Mouse (Mus musculus): ENCODE data around the gene Tmigd3. TPM values are rescaled to one million over a fixed set of nuclear protein-coding genes. Genes with fewer than 3 reads are reported as not detected.
A peak's percentile ranks its signal among the peaks of the same experiment; 100 is the strongest.

The Tmigd3 gene
- polyA plus RNA-seq, 1 experiment from 2014 or later, result 0.41 TPM

DNA sequence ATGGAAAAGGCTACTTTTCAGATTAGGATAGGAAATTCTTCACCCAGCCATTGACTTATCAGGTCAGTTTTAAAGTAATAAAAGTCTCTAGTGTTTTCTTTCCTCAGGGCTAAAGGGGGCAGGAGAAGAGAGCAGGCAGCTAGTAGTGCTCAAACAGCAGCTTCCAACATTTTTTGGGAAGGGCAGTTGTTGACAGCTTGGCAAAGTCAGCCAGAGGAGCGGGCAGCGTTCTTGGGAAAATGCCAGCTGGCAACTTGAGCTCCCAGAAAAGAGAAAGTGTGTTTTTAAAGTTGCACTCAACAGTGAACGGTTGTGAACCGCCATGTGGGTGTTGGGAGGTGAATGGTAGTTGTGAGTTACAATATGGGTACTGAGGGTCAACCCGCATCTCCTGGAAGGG, 64.3 kb downstream of the Tmigd3 start:
- Histone ChIP-seq H3K27ac (replicated peaks in 1 of 2; ENCODE audit: control insufficient read depth in 1 of 2, insufficient read depth in 1 of 2, low read depth in 2 of 2, low read length in 2 of 2) (peak overlapping the region; percentile 36 to 58; a peak in 3 of 4 replicates), H3K9me3 (ENCODE audit: control insufficient read depth, low read length) (no peaks in the 10 kb centered on the region), H3K4me3 (ENCODE audit: control insufficient read depth in 1 of 2, insufficient read depth in 1 of 2, low read depth in 1 of 2, low read length in 2 of 2) (no peak overlapping the region), H3K36me3 (ENCODE audit: control insufficient read depth, insufficient read depth, low read length) (peaks cover 10% of the 10 kb centered on the region), H3K27me3 (ENCODE audit: control insufficient read depth, insufficient read depth, low read length) (no peaks in the 10 kb centered on the region), H3K9ac (ENCODE audit: low read length) (no peak overlapping the region), H3K4me2 (ENCODE audit: low read length) (peak overlapping the region; percentile 9; the same call in 1 of the 2 replicates), H3K4me1 (ENCODE audit: control insufficient read depth in 2 of 2, insufficient read depth in 2 of 2, low read length in 2 of 2) (peaks cover 2 to 8% of the 10 kb centered on the region in 2 experiments; a peak in 3 of 4 replicates)
- WGBS, result 35% methylated on average over 5 of the region's 5 CpGs
- ATAC-seq (ENCODE audit: insufficient number of reproducible peaks, insufficient read depth, low FRiP score, low read depth), result peak; percentile 31

DNA sequence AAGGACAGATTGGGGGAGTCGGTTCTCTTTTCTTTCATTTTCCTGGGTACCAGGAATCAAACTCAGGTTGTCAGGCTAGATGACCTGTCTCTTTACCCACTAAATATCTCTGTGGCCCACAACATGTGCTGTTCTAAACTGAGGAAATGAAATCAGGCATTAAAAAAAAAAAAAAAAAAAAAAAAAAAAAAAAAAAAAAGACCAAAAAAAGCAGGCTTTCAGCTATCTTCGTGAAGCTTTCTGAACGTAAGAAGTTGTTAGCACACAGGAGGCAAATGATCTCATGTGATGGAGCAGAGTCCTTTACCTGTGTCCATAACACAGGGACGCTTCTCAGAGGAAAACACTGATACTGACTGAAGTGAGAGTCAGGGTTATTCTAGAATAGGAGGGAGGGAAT, 65.4 kb downstream of the Tmigd3 start:
- Histone ChIP-seq H3K27me3 (ENCODE audit: control insufficient read depth, insufficient read depth, low read length) (no peaks in the 10 kb centered on the region), H3K4me3 (ENCODE audit: control insufficient read depth in 1 of 2, insufficient read depth in 1 of 2, low read depth in 1 of 2, low read length in 2 of 2) (no peak overlapping the region), H3K4me1 (ENCODE audit: control insufficient read depth in 2 of 2, insufficient read depth in 2 of 2, low read length in 2 of 2) (peaks cover 2 to 8% of the 10 kb centered on the region in 2 experiments; a peak in 3 of 4 replicates), H3K9ac (ENCODE audit: low read length) (no peak overlapping the region), H3K4me2 (ENCODE audit: low read length) (no peak overlapping the region), H3K9me3 (ENCODE audit: control insufficient read depth, low read length) (no peaks in the 10 kb centered on the region), H3K27ac (replicated peaks in 1 of 2; ENCODE audit: control insufficient read depth in 1 of 2, insufficient read depth in 1 of 2, low read depth in 2 of 2, low read length in 2 of 2) (no peak overlapping the region), H3K36me3 (ENCODE audit: control insufficient read depth, insufficient read depth, low read length) (peaks cover 18% of the 10 kb centered on the region)
- no peak for ATAC-seq (ENCODE audit: insufficient number of reproducible peaks, insufficient read depth, low FRiP score, low read depth)
- WGBS, result 78% methylated on average over 4 of the region's 4 CpGs

DNA sequence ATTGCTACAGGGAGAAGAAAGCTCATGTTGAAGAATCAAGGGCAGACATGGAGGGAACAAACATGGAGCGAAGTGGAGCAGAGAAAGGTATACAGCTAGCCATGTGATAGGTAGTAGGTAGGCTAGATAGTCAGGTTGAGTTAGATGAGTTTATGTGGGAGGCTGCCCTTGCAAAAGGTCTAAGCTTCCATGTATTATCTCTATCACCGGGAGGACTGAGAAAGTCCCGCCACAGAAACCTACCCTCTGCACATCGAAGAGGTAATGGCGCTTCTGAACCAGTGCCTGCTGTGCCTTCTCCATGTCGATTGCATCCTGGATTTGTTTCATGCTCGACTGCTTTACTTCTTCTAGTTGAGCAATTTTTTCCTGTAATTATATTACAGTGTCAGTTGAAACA, 80.6 kb downstream of the Tmigd3 start:
- Histone ChIP-seq H3K4me3 (ENCODE audit: control insufficient read depth in 1 of 2, insufficient read depth in 1 of 2, low read depth in 1 of 2, low read length in 2 of 2) (no peak overlapping the region), H3K36me3 (ENCODE audit: control insufficient read depth, insufficient read depth, low read length) (peaks cover 95% of the 10 kb centered on the region), H3K27ac (replicated peaks in 1 of 2; ENCODE audit: control insufficient read depth in 1 of 2, insufficient read depth in 1 of 2, low read depth in 2 of 2, low read length in 2 of 2) (no peak overlapping the region), H3K9ac (ENCODE audit: low read length) (no peak overlapping the region), H3K9me3 (ENCODE audit: control insufficient read depth, low read length) (no peaks in the 10 kb centered on the region), H3K27me3 (ENCODE audit: control insufficient read depth, insufficient read depth, low read length) (no peaks in the 10 kb centered on the region), H3K4me1 (ENCODE audit: control insufficient read depth in 2 of 2, insufficient read depth in 2 of 2, low read length in 2 of 2) (peaks cover 0 to 5% of the 10 kb centered on the region in 2 experiments; a peak in 1 of 4 replicates), H3K4me2 (ENCODE audit: low read length) (no peak overlapping the region)
- no peak for ATAC-seq (ENCODE audit: insufficient number of reproducible peaks, insufficient read depth, low FRiP score, low read depth)
- 90% methylated on average over 7 of the region's 7 CpGs for WGBS

DNA sequence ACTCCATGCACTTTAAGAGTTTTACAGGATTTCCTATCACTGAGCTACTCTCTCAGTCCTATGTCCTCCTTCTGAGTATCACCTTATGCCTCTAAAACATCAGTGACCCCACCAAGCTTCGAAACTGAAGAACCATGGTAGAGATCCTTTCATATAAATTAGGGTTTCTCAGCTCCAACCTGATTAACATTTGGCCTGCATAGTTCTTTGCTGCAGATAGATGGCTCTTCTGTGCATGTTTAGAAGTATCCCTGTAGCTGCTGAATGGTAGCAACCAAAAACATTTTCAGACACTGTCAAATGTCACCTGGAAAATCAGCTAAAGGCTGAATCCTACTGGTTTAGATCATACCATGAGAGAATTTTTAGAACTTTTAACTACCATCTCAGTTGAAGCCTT, 86.5 kb downstream of the Tmigd3 start:
- Histone ChIP-seq H3K27ac (replicated peaks in 1 of 2; ENCODE audit: control insufficient read depth in 1 of 2, insufficient read depth in 1 of 2, low read depth in 2 of 2, low read length in 2 of 2) (no peak overlapping the region), H3K9me3 (ENCODE audit: control insufficient read depth, low read length) (no peaks in the 10 kb centered on the region), H3K36me3 (ENCODE audit: control insufficient read depth, insufficient read depth, low read length) (peaks cover 70% of the 10 kb centered on the region), H3K4me3 (ENCODE audit: control insufficient read depth in 1 of 2, insufficient read depth in 1 of 2, low read depth in 1 of 2, low read length in 2 of 2) (peak overlapping the region in 1 of 2 experiments; percentile 91; a peak in 2 of 4 replicates), H3K27me3 (ENCODE audit: control insufficient read depth, insufficient read depth, low read length) (no peaks in the 10 kb centered on the region), H3K4me1 (ENCODE audit: control insufficient read depth in 2 of 2, insufficient read depth in 2 of 2, low read length in 2 of 2) (peaks cover 0 to 31% of the 10 kb centered on the region in 2 experiments; a peak in 2 of 4 replicates), H3K4me2 (ENCODE audit: low read length) (peak overlapping the region; percentile 80), H3K9ac (ENCODE audit: low read length) (peak overlapping the region; percentile 99; the same call in 1 of the 2 replicates)
- ATAC-seq (ENCODE audit: insufficient number of reproducible peaks, insufficient read depth, low FRiP score, low read depth), result no peak
- 88% methylated on average over 1 of the region's 1 CpGs for WGBS

DNA sequence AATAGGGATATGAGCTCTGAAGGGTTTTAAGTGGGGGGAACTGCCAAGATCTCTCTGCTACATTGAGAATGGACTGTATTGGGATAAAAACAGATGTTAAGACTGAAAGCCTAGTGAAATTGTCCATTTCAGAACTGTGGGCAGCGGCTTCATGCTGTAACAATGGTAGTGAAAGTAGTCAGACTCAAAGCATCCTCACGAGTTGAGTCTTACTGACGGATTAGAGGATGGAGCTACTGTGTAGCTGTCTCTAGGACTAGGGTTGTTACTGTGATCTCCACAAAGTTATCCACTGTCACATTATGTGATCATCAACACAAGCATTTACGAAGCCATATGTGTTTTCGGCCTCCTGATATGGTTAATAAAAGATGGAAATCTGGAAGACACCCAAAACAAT, 87.5 kb downstream of the Tmigd3 start:
- Histone ChIP-seq H3K27ac (replicated peaks in 1 of 2; ENCODE audit: control insufficient read depth in 1 of 2, insufficient read depth in 1 of 2, low read depth in 2 of 2, low read length in 2 of 2) (peak overlapping the region; percentile 49 to 96; a peak in 3 of 4 replicates), H3K9ac (ENCODE audit: low read length) (peak overlapping the region; percentile 99), H3K9me3 (ENCODE audit: control insufficient read depth, low read length) (no peaks in the 10 kb centered on the region), H3K36me3 (ENCODE audit: control insufficient read depth, insufficient read depth, low read length) (peaks cover 70% of the 10 kb centered on the region), H3K4me2 (ENCODE audit: low read length) (peak overlapping the region; percentile 80), H3K4me1 (ENCODE audit: control insufficient read depth in 2 of 2, insufficient read depth in 2 of 2, low read length in 2 of 2) (peaks cover 0 to 31% of the 10 kb centered on the region in 2 experiments; a peak in 2 of 4 replicates), H3K4me3 (ENCODE audit: control insufficient read depth in 1 of 2, insufficient read depth in 1 of 2, low read depth in 1 of 2, low read length in 2 of 2) (peak overlapping the region; percentile 89 to 91), H3K27me3 (ENCODE audit: control insufficient read depth, insufficient read depth, low read length) (no peaks in the 10 kb centered on the region)
- WGBS, result 23% methylated on average over 5 of the region's 5 CpGs
- no peak for ATAC-seq (ENCODE audit: insufficient number of reproducible peaks, insufficient read depth, low FRiP score, low read depth)

DNA sequence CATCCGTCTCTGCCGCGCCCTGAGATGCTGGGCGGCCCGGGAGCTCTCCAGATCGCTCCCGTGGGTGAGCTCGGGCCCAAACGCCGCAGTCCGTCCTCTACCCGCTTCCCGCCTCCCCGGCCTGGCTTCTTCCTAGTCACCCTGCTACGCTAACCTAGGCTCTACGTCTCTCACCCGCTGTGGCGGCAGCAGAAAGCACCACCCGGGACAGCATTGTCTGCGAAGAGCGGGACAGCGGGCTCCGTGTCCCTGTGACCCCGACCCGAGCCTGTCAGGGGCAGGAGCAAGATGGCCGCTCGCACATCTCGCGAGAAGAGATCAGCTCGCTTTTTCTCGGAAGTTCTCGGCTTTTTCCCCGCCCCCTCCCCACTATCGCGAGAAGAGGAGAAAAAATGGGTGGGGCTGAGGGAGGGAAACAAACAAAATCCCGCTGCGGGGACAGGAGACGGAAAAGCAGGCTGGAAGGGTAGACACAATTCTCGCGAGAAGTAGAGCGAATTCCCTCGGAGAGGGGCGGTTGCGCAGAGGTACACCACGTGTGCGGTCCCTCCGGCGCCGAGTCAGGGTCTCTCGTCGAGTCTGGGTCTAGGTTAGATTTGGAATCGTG, 88.4 kb downstream of the Tmigd3 start, which contains the start of gene Wdr77:
Wdr77 (plus strand) TSS at position 396 of the 607 bp plus-strand sequence.
- Histone ChIP-seq H3K27ac (replicated peaks in 1 of 2; ENCODE audit: control insufficient read depth in 1 of 2, insufficient read depth in 1 of 2, low read depth in 2 of 2, low read length in 2 of 2) (peak within 1 kb of the TSS; percentile 89 to 96), H3K9me3 (ENCODE audit: control insufficient read depth, low read length) (no peaks in the 10 kb centered on the region), H3K4me3 (ENCODE audit: control insufficient read depth in 1 of 2, insufficient read depth in 1 of 2, low read depth in 1 of 2, low read length in 2 of 2) (peak within 1 kb of the TSS; percentile 89 to 91), H3K27me3 (ENCODE audit: control insufficient read depth, insufficient read depth, low read length) (no peaks in the 10 kb centered on the region), H3K4me2 (ENCODE audit: low read length) (peak within 1 kb of the TSS; percentile 93), H3K9ac (ENCODE audit: low read length) (peak within 1 kb of the TSS; percentile 99), H3K36me3 (ENCODE audit: control insufficient read depth, insufficient read depth, low read length) (peaks cover 71% of the 10 kb centered on the region), H3K4me1 (ENCODE audit: control insufficient read depth in 2 of 2, insufficient read depth in 2 of 2, low read length in 2 of 2) (peaks cover 0 to 31% of the 10 kb centered on the region in 2 experiments; a peak in 2 of 4 replicates)
- peak; percentile 95 for ATAC-seq (ENCODE audit: insufficient number of reproducible peaks, insufficient read depth, low FRiP score, low read depth)
- under 1% methylated on average over 52 of the region's 52 CpGs for WGBS

DNA sequence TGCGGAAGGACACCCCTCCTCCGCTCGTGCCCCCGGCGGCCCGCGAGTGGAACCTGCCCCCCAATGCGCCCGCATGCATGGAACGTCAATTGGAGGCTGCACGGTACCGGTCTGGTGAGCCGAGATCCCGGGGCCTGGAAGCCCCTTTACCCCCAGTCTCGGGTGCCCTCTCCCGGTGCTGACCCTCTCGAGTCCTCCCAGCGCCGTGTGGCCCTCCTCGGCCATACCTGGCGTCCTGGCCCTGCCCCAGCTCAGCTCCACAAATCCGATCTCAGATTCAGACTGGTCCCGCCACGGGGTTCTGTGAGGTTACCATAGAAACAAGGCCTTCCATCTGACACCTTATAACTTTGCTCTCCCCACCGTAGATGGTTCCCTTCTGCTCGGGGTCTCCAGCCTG, 88.9 kb downstream of the Tmigd3 start:
- H3K9me3 ChIP-seq (ENCODE audit: control insufficient read depth, low read length), result no peaks in the 10 kb centered on the region
- peaks cover 71% of the 10 kb centered on the region for H3K36me3 ChIP-seq (ENCODE audit: control insufficient read depth, insufficient read depth, low read length)
- peaks cover 0 to 31% of the 10 kb centered on the region in 2 experiments; a peak in 2 of 4 replicates for H3K4me1 ChIP-seq (ENCODE audit: control insufficient read depth in 2 of 2, insufficient read depth in 2 of 2, low read length in 2 of 2)
- peak overlapping the region; percentile 88 to 91 for H3K4me3 ChIP-seq (ENCODE audit: control insufficient read depth in 1 of 2, insufficient read depth in 1 of 2, low read depth in 1 of 2, low read length in 2 of 2)
- H3K27me3 ChIP-seq (ENCODE audit: control insufficient read depth, insufficient read depth, low read length), result no peaks in the 10 kb centered on the region
- peak overlapping the region in 1 of 2 experiments; percentile 67; a peak in 2 of 4 replicates for H3K27ac ChIP-seq (replicated peaks in 1 of 2; ENCODE audit: control insufficient read depth in 1 of 2, insufficient read depth in 1 of 2, low read depth in 2 of 2, low read length in 2 of 2)
- peak overlapping the region; percentile 93 for H3K4me2 ChIP-seq (ENCODE audit: low read length)
- peak; percentile 57 for ATAC-seq (ENCODE audit: insufficient number of reproducible peaks, insufficient read depth, low FRiP score, low read depth)
- H3K9ac ChIP-seq (ENCODE audit: low read length), result peak overlapping the region; percentile 97
- under 1% methylated on average over 26 of the region's 26 CpGs for WGBS

Measured in heart, embryonic 14.5 days (tissue).